Mouse (Mus musculus): ENCODE results near the gene Paxx. TPM values are rescaled to one million over a fixed set of nuclear protein-coding genes. Genes with fewer than 3 reads are reported as not detected.
"Not testable (repeated sequence)": the region's sequence is repeated elsewhere in the genome, so short reads cannot be mapped to it uniquely, and the experiment has no call there.

Paxx gene
- total RNA-seq, 1 experiment from 2014 or later: 38.3 TPM

- no peak for ATAC-seq (ENCODE audit: extremely low read depth, insufficient number of reproducible peaks, low FRiP score, poor library complexity, severe bottlenecking)
Measured at GRCm38 (mm10) chr2:25425481-25425880, 35.4 kb downstream of the Paxx start.

GRCm38 (mm10) chr2:25423626-25424025 lies 37.3 kb downstream of the Paxx start:
- ATAC-seq (ENCODE audit: extremely low read depth, insufficient number of reproducible peaks, low FRiP score, poor library complexity, severe bottlenecking): no peak

GRCm38 (mm10) chr2:25422587-25423410 lies 38.1 kb downstream of the Paxx start, which contains the start of gene Fut7:
Fut7 (plus strand) TSS chr2:25423267.
- ATAC-seq (ENCODE audit: extremely low read depth, insufficient number of reproducible peaks, low FRiP score, poor library complexity, severe bottlenecking): peak; percentile 66

GRCm38 (mm10) chr2:25421896-25422295 lies 39.0 kb downstream of the Paxx start:
- ATAC-seq (ENCODE audit: extremely low read depth, insufficient number of reproducible peaks, low FRiP score, poor library complexity, severe bottlenecking): 0 out of 2 replicates have a peak, but pooled peaks have one; percentile 17

GRCm38 (mm10) chr2:25417426-25417825 lies 43.5 kb downstream of the Paxx start:
- no peak for ATAC-seq (ENCODE audit: extremely low read depth, insufficient number of reproducible peaks, low FRiP score, poor library complexity, severe bottlenecking)

GRCm38 (mm10) chr2:25413436-25413835 lies 47.5 kb downstream of the Paxx start:
- ATAC-seq (ENCODE audit: extremely low read depth, insufficient number of reproducible peaks, low FRiP score, poor library complexity, severe bottlenecking): not testable (repeated sequence)

- no peak for ATAC-seq (ENCODE audit: extremely low read depth, insufficient number of reproducible peaks, low FRiP score, poor library complexity, severe bottlenecking)
Measured at GRCm38 (mm10) chr2:25408908-25409307, 52.0 kb downstream of the Paxx start.

Other genes starting within 250 kb of the Paxx start
- 95.0 and 104 TPM in 2 replicates for gene Nelfb, start 249.6 kb downstream of the Paxx start, total RNA-seq (2017)
- gene Stpg3, start 246.5 kb downstream of the Paxx start, total RNA-seq (2017): not detected in 2 replicates
- not detected in 2 replicates for gene Fam166a, start 242.3 kb downstream of the Paxx start, total RNA-seq (2017)
- gene Tubb4b, start 236.4 kb downstream of the Paxx start, total RNA-seq (2017): 222 and 223 TPM in 2 replicates
- not detected in 2 replicates for gene Slc34a3, start 226.7 kb downstream of the Paxx start, total RNA-seq (2017)
- not detected in 2 replicates for gene Rnf224, start 224.3 kb downstream of the Paxx start, total RNA-seq (2017)
- 0.58 TPM in 1 of 2 replicates, not detected in the other for gene Rnf208, start 218.8 kb downstream of the Paxx start, total RNA-seq (2017)
- 1.0 TPM in 1 of 2 replicates, not detected in the other for gene Cysrt1, start 218.6 kb downstream of the Paxx start, total RNA-seq (2017)
- gene AL732309.1, start 214.2 kb downstream of the Paxx start, total RNA-seq (2017): 6.1 and 8.7 TPM in 2 replicates
- gene Tmem203, start 205.7 kb downstream of the Paxx start, total RNA-seq (2017): 6.9 and 16.7 TPM in 2 replicates
- gene Tprn, start 198.5 kb downstream of the Paxx start, total RNA-seq (2017): 4.9 and 6.9 TPM in 2 replicates
- 31.0 and 33.0 TPM in 2 replicates for gene Ssna1, start 188.7 kb downstream of the Paxx start, total RNA-seq (2017)
- gene Anapc2, start 188.6 kb downstream of the Paxx start, total RNA-seq (2017): 49.5 and 82.2 TPM in 2 replicates
- gene Tmem210, start 172.9 kb downstream of the Paxx start, total RNA-seq (2017): not detected in 2 replicates
- gene Lrrc26, start 171.2 kb downstream of the Paxx start, total RNA-seq (2017): not detected in 2 replicates
- not detected in 2 replicates for gene Grin1, start 141.9 kb downstream of the Paxx start, total RNA-seq (2017)
- 49.2 and 79.5 TPM in 2 replicates for gene Man1b1, start 128.8 kb downstream of the Paxx start, total RNA-seq (2017)
- 24.7 and 25.5 TPM in 2 replicates for gene Dpp7, start 104.7 kb downstream of the Paxx start, total RNA-seq (2017)
- 8.7 and 11.7 TPM in 2 replicates for gene Uap1l1, start 95.4 kb downstream of the Paxx start, total RNA-seq (2017)
- not detected in 2 replicates for gene Sapcd2, start 88.8 kb downstream of the Paxx start, total RNA-seq (2017)
- gene Entpd2, start 65.2 kb downstream of the Paxx start, total RNA-seq (2017): not detected in 2 replicates
- not detected in 2 replicates for gene Npdc1, start 61.7 kb downstream of the Paxx start, total RNA-seq (2017)
- gene Fut7, start 37.8 kb downstream of the Paxx start, total RNA-seq (2017): 4.0 and 4.5 TPM in 2 replicates
- gene Abca2, start 32.4 kb downstream of the Paxx start, total RNA-seq (2017): 15.7 and 21.4 TPM in 2 replicates
- gene Clic3, start 4.3 kb downstream of the Paxx start, total RNA-seq (2017): not detected in 2 replicates
- not detected in 2 replicates for gene Ptgds, start 9.0 kb upstream of the Paxx start, total RNA-seq (2017)
- not detected in 2 replicates for gene Lcn12, start 32.8 kb upstream of the Paxx start, total RNA-seq (2017)
- 37.1 and 43.1 TPM in 2 replicates for gene Fbxw5, start 39.7 kb upstream of the Paxx start, total RNA-seq (2017)
- 0.98 TPM in 1 of 2 replicates, not detected in the other for gene C8g, start 40.6 kb upstream of the Paxx start, total RNA-seq (2017)
- gene Traf2, start 85.8 kb upstream of the Paxx start, total RNA-seq (2017): 28.1 and 30.4 TPM in 2 replicates
- 66.3 and 85.4 TPM in 2 replicates for gene Edf1, start 96.8 kb upstream of the Paxx start, total RNA-seq (2017)
- gene Mamdc4, start 113.8 kb upstream of the Paxx start, total RNA-seq (2017): 4.5 and 5.4 TPM in 2 replicates
- gene Phpt1, start 114.1 kb upstream of the Paxx start, total RNA-seq (2017): 0.61 and 1.5 TPM in 2 replicates
- gene Ajm1, start 120.7 kb upstream of the Paxx start, total RNA-seq (2017): 0.25 TPM in 1 of 2 replicates, not detected in the other
- gene Rabl6, start 147.4 kb upstream of the Paxx start, total RNA-seq (2017): 44.4 and 65.6 TPM in 2 replicates
- gene Ccdc183, start 156.6 kb upstream of the Paxx start, total RNA-seq (2017): not detected in 2 replicates
- 1.2 and 2.0 TPM in 2 replicates for gene Tmem141, start 160.9 kb upstream of the Paxx start, total RNA-seq (2017)
- gene Fcna, start 166.9 kb upstream of the Paxx start, total RNA-seq (2017): not detected in 2 replicates
- gene Lcn8, start 192.0 kb upstream of the Paxx start, total RNA-seq (2017): not detected in 2 replicates
- gene Lcn5, start 196.9 kb upstream of the Paxx start, total RNA-seq (2017): not detected in 2 replicates
- not detected in 2 replicates for gene Lcn6, start 215.7 kb upstream of the Paxx start, total RNA-seq (2017)
- gene Lcn10, start 221.6 kb upstream of the Paxx start, total RNA-seq (2017): not detected in 2 replicates
- not detected in 2 replicates for gene Obp2a, start 238.9 kb upstream of the Paxx start, total RNA-seq (2017)
- gene Bmyc, start 245.6 kb upstream of the Paxx start, total RNA-seq (2017): 10.3 and 14.4 TPM in 2 replicates